Mouse (Mus musculus) telencephalon, adult 2 months (tissue): ENCODE data around the gene Rassf10.

Source experiments
- DNase-seq: peaks from one replicate; pipeline ENCODE4 v3.0.0-alpha.2; 2011; ENCODE audit warnings: low read depth, low spot score

The Rassf10 gene

GRCm38 (mm10) chr7:112956961-112957360 is 3.2 kb downstream of the Rassf10 start:
- no peak for DNase-seq

- no peak for DNase-seq
Observed at GRCm38 (mm10) chr7:112957630-112958029, 3.9 kb downstream of the Rassf10 start.

- no peak for DNase-seq
Observed at GRCm38 (mm10) chr7:112966382-112966781, 12.6 kb downstream of the Rassf10 start.

- DNase-seq: no peak
Observed at GRCm38 (mm10) chr7:112966786-112967185, 13.0 kb downstream of the Rassf10 start.

DNA sequence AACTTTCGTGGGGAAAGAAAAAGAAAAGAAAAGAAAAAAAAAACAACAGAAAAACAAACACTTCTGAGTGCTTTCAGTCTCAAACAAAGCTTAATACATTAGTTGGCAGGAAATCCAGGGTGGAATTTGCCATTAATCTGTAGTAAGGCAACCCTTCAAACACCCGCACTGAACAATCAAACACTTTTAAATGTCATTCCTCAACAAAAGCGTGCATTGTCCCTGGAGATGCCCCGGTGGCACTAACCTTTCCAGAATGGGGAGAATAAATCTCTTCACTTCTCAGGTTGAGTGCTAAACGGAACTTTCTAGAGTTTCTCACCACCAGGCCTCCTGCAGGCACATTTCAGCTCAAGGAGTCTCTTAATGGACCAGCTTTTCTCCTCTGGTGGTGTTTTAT is 29.6 kb downstream of the Rassf10 start:
- no peak for DNase-seq

DNA sequence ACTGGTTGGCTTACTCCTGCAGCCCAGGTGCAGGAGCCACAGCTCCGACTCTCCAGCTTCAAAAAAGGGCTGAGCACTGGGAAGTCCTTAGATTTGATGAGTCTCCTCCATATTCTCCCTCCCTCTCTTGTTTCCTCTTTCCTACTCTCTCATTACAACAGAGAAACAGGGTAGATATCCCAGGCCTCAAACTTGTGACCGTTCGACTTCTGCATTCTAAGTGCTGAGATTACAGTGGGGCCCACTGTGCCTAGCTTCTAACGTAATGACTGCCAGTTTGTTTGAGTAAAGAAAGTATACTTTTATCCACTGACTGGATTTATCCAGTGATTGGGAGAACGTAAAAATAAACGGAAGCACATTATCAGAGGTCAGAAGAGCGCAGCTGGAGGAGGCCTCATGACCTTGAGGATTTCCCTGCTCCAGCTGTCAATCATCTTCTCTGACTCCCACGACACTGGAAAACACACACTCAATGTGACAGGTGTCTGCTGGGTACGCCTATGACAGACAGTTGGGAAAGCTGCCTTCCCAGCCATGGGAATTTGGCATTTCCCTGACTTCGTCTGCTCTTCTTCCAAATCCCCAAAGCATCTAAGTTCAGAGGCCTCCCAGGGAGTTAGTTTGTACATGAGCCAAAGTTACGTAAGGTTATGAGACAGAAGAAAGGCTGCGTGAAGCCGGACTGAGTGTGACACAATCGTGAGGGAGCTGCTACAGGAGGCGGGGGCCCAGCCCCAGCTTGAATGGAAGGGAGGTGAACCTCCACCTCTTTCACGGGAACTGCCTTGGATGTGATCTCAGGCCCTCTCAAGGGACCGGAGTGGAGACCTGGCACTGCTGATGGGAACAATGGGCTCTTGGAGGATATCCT is 31.2 kb downstream of the Rassf10 start:
- no peak for DNase-seq

DNA sequence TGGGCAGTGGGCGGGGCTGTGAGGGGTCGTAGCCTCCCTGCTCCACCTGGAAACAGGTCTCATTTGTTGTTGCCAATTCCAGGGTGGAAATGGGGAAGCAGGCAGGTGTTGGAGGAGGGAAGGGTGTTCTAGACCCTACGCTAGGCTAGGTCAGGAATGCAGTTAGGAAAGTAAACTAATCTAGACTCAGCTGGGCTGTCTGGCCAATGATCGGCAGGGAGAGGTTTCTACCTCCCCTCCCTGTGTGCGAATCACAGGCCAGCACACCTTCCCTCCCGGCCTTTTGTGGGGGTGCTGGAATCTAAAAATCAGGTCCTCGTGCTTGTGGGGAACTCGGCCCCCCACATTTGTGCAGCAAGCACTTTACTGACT is 31.8 kb downstream of the Rassf10 start:
- DNase-seq: no peak

DNA sequence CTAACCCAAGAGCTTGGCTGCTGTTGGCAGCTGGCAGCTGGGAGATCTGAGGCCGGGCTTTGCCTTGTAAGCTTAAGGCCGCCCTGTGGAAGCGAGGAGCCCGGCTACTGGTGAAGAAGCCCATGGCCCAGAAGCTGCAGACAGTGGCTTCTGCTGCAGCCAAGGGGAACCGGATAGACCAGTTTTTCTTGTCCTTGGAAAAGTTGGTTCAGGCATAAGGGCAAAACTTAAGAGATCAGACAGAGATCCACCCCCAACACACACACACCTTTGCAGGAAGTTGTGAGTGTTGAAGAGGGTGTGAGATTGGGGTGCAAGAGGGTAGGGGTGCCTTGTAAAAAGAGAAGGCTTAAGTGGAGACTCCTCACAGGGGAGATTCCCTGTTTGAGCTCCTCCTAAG is 39.2 kb downstream of the Rassf10 start:
- no peak for DNase-seq

DNA sequence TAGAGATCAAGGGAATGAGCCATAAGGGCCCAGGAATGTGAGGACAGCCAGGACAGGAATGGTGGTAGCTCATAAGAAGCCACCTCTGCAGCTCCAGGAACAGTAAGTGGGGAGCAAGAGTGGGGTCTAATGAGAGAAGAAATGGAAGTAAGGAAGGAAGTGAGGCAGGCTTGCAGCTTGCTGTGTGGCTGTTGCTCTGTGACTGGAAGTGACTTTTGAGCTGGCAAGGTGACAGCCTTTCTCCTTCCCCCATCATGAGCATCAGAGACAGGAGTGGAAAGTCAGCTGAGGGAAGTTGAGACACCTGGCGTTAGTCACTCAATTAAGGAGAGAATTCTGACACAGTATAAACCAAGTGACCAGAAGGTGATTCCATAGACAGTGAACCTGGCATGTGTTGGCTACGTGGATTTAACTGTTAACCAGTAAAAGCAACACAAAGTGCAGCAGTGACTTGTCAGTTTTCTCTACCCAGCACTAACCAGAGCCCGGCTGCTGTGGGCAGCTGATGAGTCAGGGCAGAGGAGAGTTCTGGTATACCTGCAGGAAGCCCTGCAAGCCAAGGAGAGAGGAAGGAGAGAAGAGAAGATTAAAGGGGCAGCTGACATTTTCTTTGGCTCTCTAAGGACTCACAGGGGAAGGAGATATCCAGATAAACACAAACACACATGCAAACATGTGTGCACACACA is 49.9 kb downstream of the Rassf10 start:
- DNase-seq: no peak

DNA sequence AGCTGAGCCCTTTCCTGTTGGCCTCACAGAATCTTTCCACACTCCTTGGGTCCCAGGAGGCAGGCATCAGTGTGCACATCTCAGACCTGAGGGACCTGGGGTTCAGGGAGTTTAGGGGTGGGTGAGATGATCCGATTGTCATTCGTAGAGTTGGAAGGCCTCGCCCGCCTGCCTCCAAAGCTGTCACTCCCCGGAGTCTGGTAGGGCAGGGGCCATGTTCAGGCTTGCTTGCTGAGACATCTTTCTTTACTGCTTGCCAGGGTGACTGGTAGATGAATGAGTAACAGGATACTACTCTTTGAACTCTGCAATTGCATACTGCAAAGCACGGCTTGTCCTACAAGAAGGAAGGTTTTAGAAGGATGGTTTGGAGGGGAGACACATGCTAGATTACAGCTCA is 52.0 kb downstream of the Rassf10 start:
- no peak for DNase-seq
